Mouse (Mus musculus) lung, embryonic 15.5 days (tissue): ENCODE measurements at regions not wholly inside any gene's neighbourhood (a gene's known extent, or its start where the extent isn't known, plus 50 kb on each side); places are given as distances from the start of the nearest gene placed in this dataset.
A peak's percentile ranks its signal among the peaks of the same experiment; 100 is the strongest.

ENCODE experiments used
- ATAC-seq: fragments of 200-750 bp; cut with Nextera tagmentation; 2 replicates; pipeline ENCODE4 v1.8.0; 2017; ENCODE audit warnings: moderate number of reproducible peaks, borderline replicate concordance; ENCODE audit not compliant: low FRiP score, low TSS enrichment; ENCODE audit errors: extremely low read depth
- H3K27ac ChIP-seq: fragments of 300-500 bp; sonication (generic); 2 replicates; pipeline ENCODE4 v1.5.1; 2015; ENCODE audit warnings: moderate library complexity, mild to moderate bottlenecking, inconsistent platforms
- H3K27me3 ChIP-seq: fragments of 300-500 bp; sonication (generic); 2 replicates; pipeline ENCODE4 v1.6.1; 2015; ENCODE audit warnings: inconsistent platforms
- H3K36me3 ChIP-seq: fragments of 300-500 bp; sonication (generic); 2 replicates; pipeline ENCODE4 v1.6.1; 2015; ENCODE audit warnings: inconsistent platforms
- H3K4me1 ChIP-seq: fragments of 300-500 bp; sonication (generic); 2 replicates; pipeline ENCODE4 v1.6.1; 2015; ENCODE audit warnings: inconsistent platforms
- H3K4me2 ChIP-seq: fragments of 300-500 bp; sonication (generic); 2 replicates; pipeline ENCODE4 v1.6.1; 2015; ENCODE audit warnings: inconsistent platforms, mild to moderate bottlenecking, moderate library complexity
- H3K4me3 ChIP-seq: fragments of 300-500 bp; sonication (generic); 2 replicates; pipeline ENCODE4 v1.5.1; 2015; ENCODE audit warnings: mild to moderate bottlenecking, inconsistent platforms
- H3K9ac ChIP-seq: fragments of 300-500 bp; sonication (generic); 2 replicates; pipeline ENCODE4 v1.6.1; 2015; ENCODE audit warnings: inconsistent platforms
- H3K9me3 ChIP-seq: fragments of 300-500 bp; sonication (generic); 2 replicates; pipeline ENCODE4 v1.6.1; 2016; ENCODE audit warnings: inconsistent platforms
- WGBS: fragments of 180-500 bp; shearing (Covaris S2); methylation state at CpG from one replicate; pipeline ENCODE4 v1.1.7; 2015; 5-methylcytosine and 5-hydroxymethylcytosine counted together

- ATAC-seq = no peak
- H3K4me2 ChIP-seq = no peak overlapping the region
- H3K4me3 ChIP-seq = no peak overlapping the region
- H3K9ac ChIP-seq = no peak overlapping the region
- H3K36me3 ChIP-seq = no peaks in the 10 kb centered on the region
- WGBS = 59% methylated on average over 1 of the region's 1 CpGs
- H3K27ac ChIP-seq = no peak overlapping the region
- no peaks in the 10 kb centered on the region for H3K27me3 ChIP-seq
- no peaks in the 10 kb centered on the region for H3K9me3 ChIP-seq
- 0 out of 2 replicates have a peak, but pooled peaks cover 3% of the 10 kb centered on the region for H3K4me1 ChIP-seq
Observed at GRCm38 (mm10) chr10:97159396-97159760, 320.0 kb upstream of the Dcn start.

GRCm38 (mm10) chr10:97159831-97160575 lies 319.4 kb upstream of the Dcn start:
- H3K4me2 ChIP-seq = no peak overlapping the region
- 0 out of 2 replicates have a peak, but pooled peaks cover 3% of the 10 kb centered on the region for H3K4me1 ChIP-seq
- no peaks in the 10 kb centered on the region for H3K27me3 ChIP-seq
- H3K9ac ChIP-seq = no peak overlapping the region
- no peak overlapping the region for H3K27ac ChIP-seq
- H3K4me3 ChIP-seq = no peak overlapping the region
- WGBS = 47% methylated on average over 10 of the region's 10 CpGs
- peak; percentile 57; the same call in 1 of the 2 replicates for ATAC-seq
- no peaks in the 10 kb centered on the region for H3K36me3 ChIP-seq
- H3K9me3 ChIP-seq = no peaks in the 10 kb centered on the region

GRCm38 (mm10) chr10:97160892-97161291 lies 318.5 kb upstream of the Dcn start:
- Histone ChIP-seq H3K36me3 (no peaks in the 10 kb centered on the region), H3K4me2 (no peak overlapping the region), H3K27ac (no peak overlapping the region), H3K9me3 (no peaks in the 10 kb centered on the region), H3K4me1 (0 out of 2 replicates have a peak, but pooled peaks cover 3% of the 10 kb centered on the region), H3K27me3 (no peaks in the 10 kb centered on the region), H3K4me3 (no peak overlapping the region), H3K9ac (no peak overlapping the region)
- WGBS = 13% methylated on average over 2 of the region's 2 CpGs
- no peak for ATAC-seq

- ATAC-seq = no peak
Observed at GRCm38 (mm10) chr10:97178468-97178867, 300.9 kb upstream of the Dcn start.

GRCm38 (mm10) chr10:97189696-97190095 lies 289.7 kb upstream of the Dcn start:
- Histone ChIP-seq H3K9me3 (no peaks in the 10 kb centered on the region), H3K27ac (no peak overlapping the region), H3K4me3 (no peak overlapping the region), H3K4me1 (no peaks in the 10 kb centered on the region), H3K27me3 (no peaks in the 10 kb centered on the region), H3K9ac (no peak overlapping the region), H3K4me2 (no peak overlapping the region), H3K36me3 (no peaks in the 10 kb centered on the region)
- no peak for ATAC-seq

More at GRCm38 (mm10) chr10:97178468-97178867, 300.9 kb upstream of the Dcn start:
- Histone ChIP-seq H3K4me2 (no peak overlapping the region), H3K4me1 (no peaks in the 10 kb centered on the region), H3K36me3 (no peaks in the 10 kb centered on the region), H3K9ac (no peak overlapping the region), H3K9me3 (no peaks in the 10 kb centered on the region), H3K4me3 (no peak overlapping the region), H3K27ac (no peak overlapping the region), H3K27me3 (no peaks in the 10 kb centered on the region)
- 67% methylated on average over 3 of the region's 3 CpGs for WGBS

- Histone ChIP-seq H3K9ac (no peak overlapping the region), H3K27ac (no peak overlapping the region), H3K36me3 (no peaks in the 10 kb centered on the region), H3K4me3 (no peak overlapping the region), H3K27me3 (no peaks in the 10 kb centered on the region), H3K4me1 (0 out of 2 replicates have a peak, but pooled peaks cover 13% of the 10 kb centered on the region), H3K9me3 (no peaks in the 10 kb centered on the region), H3K4me2 (no peak overlapping the region)
- ATAC-seq = no peak
- WGBS = 74% methylated on average over 4 of the region's 4 CpGs
Observed at GRCm38 (mm10) chr10:97211238-97211695, 268.1 kb upstream of the Dcn start.

GRCm38 (mm10) chr10:97211785-97212398 lies 267.5 kb upstream of the Dcn start:
- Histone ChIP-seq H3K4me1 (0 out of 2 replicates have a peak, but pooled peaks cover 13% of the 10 kb centered on the region), H3K27ac (no peak overlapping the region), H3K9ac (no peak overlapping the region), H3K27me3 (no peaks in the 10 kb centered on the region), H3K4me2 (no peak overlapping the region), H3K4me3 (no peak overlapping the region), H3K9me3 (no peaks in the 10 kb centered on the region), H3K36me3 (no peaks in the 10 kb centered on the region)
- WGBS = 53% methylated on average over 7 of the region's 7 CpGs
- ATAC-seq = no peak

- Histone ChIP-seq H3K4me3 (no peak overlapping the region), H3K4me1 (peaks cover 8% of the 10 kb centered on the region; the same call in 1 of the 2 replicates), H3K27ac (peak overlapping the region; percentile 37), H3K4me2 (no peak overlapping the region), H3K36me3 (no peaks in the 10 kb centered on the region), H3K9ac (no peak overlapping the region), H3K9me3 (no peaks in the 10 kb centered on the region), H3K27me3 (no peaks in the 10 kb centered on the region)
- ATAC-seq = peak; percentile 94
- 23% methylated on average over 3 of the region's 3 CpGs for WGBS
Observed at GRCm38 (mm10) chr10:97219474-97219873, 259.9 kb upstream of the Dcn start.

GRCm38 (mm10) chr10:97220431-97220830 lies 259.0 kb upstream of the Dcn start:
- Histone ChIP-seq H3K4me3 (no peak overlapping the region), H3K4me2 (no peak overlapping the region), H3K4me1 (peaks cover 8% of the 10 kb centered on the region; the same call in 1 of the 2 replicates), H3K9me3 (no peaks in the 10 kb centered on the region), H3K27me3 (no peaks in the 10 kb centered on the region), H3K36me3 (no peaks in the 10 kb centered on the region), H3K27ac (peak overlapping the region; percentile 47), H3K9ac (no peak overlapping the region)
- ATAC-seq = no peak
- 75% methylated on average over 3 of the region's 3 CpGs for WGBS

- H3K4me1 ChIP-seq = no peaks in the 10 kb centered on the region
- H3K27ac ChIP-seq = no peak overlapping the region
- H3K4me2 ChIP-seq = no peak overlapping the region
- ATAC-seq = no peak
- H3K9ac ChIP-seq = no peak overlapping the region
- H3K27me3 ChIP-seq = no peaks in the 10 kb centered on the region
- 81% methylated on average over 4 of the region's 4 CpGs for WGBS
- H3K36me3 ChIP-seq = no peaks in the 10 kb centered on the region
- no peaks in the 10 kb centered on the region for H3K9me3 ChIP-seq
- H3K4me3 ChIP-seq = no peak overlapping the region
Observed at GRCm38 (mm10) chr10:97235631-97236030, 243.8 kb upstream of the Dcn start.

- no peak for ATAC-seq
- Histone ChIP-seq H3K9me3 (no peaks in the 10 kb centered on the region), H3K4me1 (no peaks in the 10 kb centered on the region), H3K36me3 (no peaks in the 10 kb centered on the region), H3K4me2 (no peak overlapping the region), H3K27me3 (no peaks in the 10 kb centered on the region), H3K9ac (no peak overlapping the region), H3K4me3 (no peak overlapping the region), H3K27ac (no peak overlapping the region)
- WGBS = 80% methylated on average over 2 of the region's 2 CpGs
Observed at GRCm38 (mm10) chr10:97241476-97241875, 237.9 kb upstream of the Dcn start.

GRCm38 (mm10) chr10:97245674-97246073 lies 233.7 kb upstream of the Dcn start:
- H3K9me3 ChIP-seq = no peaks in the 10 kb centered on the region
- no peak overlapping the region for H3K9ac ChIP-seq
- H3K36me3 ChIP-seq = no peaks in the 10 kb centered on the region
- H3K4me2 ChIP-seq = no peak overlapping the region
- no peaks in the 10 kb centered on the region for H3K4me1 ChIP-seq
- no peak overlapping the region for H3K27ac ChIP-seq
- no peaks in the 10 kb centered on the region for H3K27me3 ChIP-seq
- 75% methylated on average over 3 of the region's 3 CpGs for WGBS
- H3K4me3 ChIP-seq = no peak overlapping the region
- ATAC-seq = no peak
